Mouse (Mus musculus) adrenal gland, adult 8-10 months (tissue): ENCODE data around the gene Kyat1. TPM values are rescaled to one million over a fixed set of nuclear protein-coding genes. Genes with fewer than 3 reads are reported as not detected.
A peak's percentile ranks its signal among the peaks of the same experiment; 100 is the strongest.
"Not testable (repeated sequence)": the region's sequence is repeated elsewhere in the genome, so short reads cannot be mapped to it uniquely, and the experiment has no call there.

Source experiments
- DNase-seq: peaks from one replicate; pipeline ENCODE4 v3.0.0; 2022
- total RNA-seq, 4 experiments: library from RNA; stranded (reverse); gene quantifications; 2 replicates each; pipeline ENCODE4 v1.2.4; 2022

Gene Kyat1
- total RNA-seq, 4 experiments from 2014 or later: 21.3 to 27.4 (median 22.8) TPM

- DNase-seq: no peak
Measured at GRCm38 (mm10) chr2:30214745-30215144, 9.1 kb upstream of the Kyat1 start.

DNA sequence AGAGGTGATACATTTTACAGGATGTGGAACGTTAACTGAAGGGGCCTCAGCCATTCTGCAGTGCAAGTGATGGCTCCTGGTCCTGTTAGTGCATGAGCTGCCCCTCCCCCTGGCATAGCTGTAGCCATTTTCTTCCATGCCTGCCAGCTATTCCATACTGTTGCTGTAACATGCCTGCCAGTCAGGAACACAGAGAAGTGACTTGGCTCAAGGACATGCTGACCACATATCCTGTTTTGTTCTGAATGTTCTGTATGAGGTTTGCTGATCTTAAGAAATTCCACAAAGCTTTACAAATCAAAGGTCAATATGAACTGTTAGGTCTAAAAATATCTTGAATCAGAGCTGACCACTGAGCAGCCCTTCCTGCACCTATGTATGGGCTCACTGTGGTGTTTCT is 7.3 kb upstream of the Kyat1 start:
- DNase-seq: no peak

GRCm38 (mm10) chr2:30212169-30212545 is 6.5 kb upstream of the Kyat1 start:
- DNase-seq: no peak

DNA sequence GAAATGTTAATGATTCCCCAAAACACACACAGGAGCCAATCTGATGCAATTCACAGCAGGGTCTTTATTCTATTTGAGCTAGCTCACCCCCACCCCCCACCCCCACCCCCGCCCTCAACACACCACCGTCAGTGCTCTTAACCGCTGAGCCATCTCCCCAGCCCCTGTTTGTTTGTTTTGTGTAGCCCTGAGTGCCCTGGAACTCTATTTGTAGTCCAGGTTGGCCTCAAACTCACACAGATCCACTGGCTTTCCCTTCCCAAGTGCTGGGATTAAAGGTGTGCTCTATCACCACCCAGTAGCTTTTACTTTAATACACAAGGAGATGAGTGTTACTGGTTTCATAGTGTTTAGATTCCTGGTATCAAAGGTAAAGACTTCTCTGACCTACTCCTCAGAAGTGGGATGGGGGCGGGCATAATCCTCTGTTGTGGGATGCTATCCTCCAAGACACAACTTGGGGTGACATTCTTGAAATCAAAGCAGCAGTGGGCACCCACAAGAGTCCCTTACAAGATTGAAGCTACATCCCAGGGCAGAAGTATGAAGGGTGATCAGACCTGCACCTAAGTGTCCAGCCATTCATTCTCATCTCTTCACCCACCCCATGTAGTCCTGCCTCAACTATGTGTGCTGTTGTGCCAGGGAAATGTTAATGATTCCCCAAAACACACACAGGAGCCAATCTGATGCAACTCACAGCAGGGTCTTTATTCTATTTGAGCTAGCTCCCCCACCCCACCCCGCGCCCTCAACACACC is 5.9 kb upstream of the Kyat1 start:
- no peak for DNase-seq

GRCm38 (mm10) chr2:30207886-30208285 is 2.2 kb upstream of the Kyat1 start:
- DNase-seq: no peak

- DNase-seq: no peak
Measured at GRCm38 (mm10) chr2:30207401-30207800, 1.8 kb upstream of the Kyat1 start.

DNA sequence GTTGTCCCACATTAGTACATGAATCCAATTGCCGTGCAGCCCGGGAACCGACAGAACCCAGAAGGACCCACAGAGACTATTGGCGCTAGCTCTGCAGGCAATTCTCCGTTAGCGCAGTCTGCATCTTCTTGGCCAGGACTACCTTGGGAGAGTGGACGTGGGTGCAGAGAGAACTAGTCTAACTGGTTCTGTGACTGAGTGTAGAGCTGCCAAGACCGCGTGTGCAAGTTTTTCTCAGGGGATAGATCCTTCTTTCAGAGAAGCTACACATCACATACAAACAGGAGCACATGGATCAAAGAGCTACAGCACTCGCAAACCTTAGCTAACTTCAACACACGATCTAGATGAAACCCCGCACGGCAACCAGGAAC is 405 bp downstream of the Kyat1 start:
- no peak for DNase-seq

DNA sequence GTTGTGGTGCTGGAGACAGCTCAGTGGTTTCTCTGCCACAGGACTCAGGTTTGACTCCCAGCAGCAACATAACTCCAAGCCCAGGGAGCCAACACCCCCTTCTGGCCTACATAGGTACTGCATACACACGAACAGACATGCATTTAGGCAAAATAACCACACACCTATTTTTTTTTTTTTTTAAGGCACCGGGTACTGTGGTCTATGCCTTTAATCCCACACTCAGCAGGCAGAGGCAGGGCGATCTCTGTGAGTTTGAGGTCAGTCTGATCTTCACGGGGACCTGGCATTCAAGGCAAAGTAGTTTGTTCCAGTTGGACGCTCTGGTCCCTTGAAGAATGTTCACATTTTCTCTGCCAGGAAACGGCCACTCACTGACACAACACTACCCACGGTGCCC is 2.2 kb downstream of the Kyat1 start:
- no peak for DNase-seq

DNA sequence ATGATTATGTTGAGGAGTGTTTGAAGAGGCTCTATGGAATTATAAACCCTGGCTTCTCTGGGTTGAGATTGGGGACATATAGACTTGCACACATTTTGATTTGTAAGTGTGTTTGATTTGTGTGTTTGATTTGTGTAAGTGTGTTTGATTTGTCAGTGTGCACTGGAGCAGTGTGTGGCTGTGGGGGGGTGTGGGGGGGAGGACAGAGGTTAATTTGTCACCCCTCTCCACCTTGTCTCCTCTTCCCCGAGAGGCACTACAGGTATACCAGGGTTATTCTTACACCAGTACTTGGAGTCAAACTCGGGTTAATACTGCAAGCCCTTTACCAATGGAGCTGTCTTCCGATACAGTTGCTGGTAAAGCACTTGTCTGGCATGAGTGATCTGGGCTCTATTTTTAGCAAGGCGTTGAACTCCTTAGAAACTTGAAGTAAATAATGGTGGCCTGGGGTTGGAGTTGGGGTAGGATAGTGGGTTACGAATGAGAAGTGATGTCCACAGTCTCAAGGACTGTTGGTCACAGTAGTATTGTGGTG is 5.2 kb downstream of the Kyat1 start:
- DNase-seq: no peak

DNA sequence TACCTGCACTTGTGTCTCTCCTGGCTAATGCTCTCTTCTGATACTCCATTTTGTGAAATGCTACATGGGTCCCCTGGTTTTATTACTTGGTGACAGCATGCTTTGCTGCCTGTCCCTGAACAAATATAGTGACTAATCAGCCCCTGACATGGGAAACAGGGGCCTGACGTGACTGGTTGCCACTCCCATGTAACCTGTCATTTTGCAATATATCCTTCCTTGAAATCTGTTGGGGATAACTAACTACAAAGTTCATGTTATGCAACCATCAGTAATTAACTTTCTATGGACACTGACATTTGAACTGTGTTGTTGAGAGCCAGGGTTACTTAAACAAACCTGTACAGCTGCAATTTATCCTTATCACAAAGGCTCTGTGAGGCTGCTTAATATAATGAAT is 5.7 kb downstream of the Kyat1 start:
- peak; percentile 62 for DNase-seq

DNA sequence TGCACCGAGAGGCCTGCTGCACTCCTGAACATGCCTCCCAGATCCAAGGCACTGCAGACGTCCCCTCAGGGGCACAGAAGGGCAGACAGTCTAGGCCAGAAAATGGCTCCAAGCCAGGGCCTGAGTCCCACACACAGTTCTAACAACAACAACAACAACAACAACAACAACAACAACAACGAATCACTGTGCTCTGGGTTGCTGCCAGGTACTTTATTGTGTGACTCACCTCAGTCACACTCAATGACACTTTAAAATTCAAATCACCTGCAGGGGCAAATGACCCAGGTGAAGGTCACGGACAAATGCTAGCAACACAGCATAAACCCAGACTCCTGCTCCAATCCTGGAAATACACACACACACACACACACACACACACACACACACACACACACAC is 7.6 kb downstream of the Kyat1 start:
- no peak for DNase-seq

DNA sequence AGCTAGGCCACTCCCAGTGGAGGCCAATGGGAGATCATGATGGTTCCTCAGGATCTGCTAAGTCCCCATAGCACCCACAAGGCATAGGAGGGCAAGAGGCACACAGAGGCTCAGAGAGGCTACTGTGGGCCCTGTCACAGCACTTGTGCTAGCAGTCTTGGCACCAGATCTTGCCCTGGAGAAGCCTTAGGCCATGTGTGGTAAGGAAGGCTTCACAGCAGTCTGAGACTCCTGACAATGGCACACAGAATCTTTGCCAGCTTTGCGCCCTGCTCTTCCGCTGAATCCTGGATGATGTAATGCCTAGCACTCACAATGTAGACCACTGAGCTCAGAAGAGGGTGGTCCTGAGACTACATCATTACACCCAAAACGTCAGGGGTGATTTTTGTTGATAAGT is 11.0 kb downstream of the Kyat1 start:
- DNase-seq: no peak

- DNase-seq: no peak
Measured at GRCm38 (mm10) chr2:30191790-30192580, 13.7 kb downstream of the Kyat1 start.

DNA sequence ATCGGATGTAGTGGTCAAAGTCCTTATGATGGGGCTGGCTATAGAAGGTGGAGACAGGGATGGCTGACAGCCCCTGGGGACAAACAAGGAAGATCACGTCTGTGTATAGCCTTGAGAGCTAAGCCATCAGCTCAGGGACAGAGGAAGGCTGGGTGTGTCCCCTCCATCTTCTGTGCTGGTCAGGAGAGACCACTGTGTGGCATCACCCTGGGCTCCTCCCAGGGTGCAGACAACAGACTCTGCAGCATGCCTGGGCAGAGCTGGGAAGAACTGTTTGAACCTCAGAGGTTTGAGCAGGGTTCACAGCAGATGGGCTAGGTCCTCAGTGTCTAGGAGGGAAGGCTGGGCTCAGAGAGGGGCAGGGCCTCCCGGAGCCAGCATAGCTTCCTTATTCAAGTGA is 20.0 kb downstream of the Kyat1 start:
- no peak for DNase-seq

DNA sequence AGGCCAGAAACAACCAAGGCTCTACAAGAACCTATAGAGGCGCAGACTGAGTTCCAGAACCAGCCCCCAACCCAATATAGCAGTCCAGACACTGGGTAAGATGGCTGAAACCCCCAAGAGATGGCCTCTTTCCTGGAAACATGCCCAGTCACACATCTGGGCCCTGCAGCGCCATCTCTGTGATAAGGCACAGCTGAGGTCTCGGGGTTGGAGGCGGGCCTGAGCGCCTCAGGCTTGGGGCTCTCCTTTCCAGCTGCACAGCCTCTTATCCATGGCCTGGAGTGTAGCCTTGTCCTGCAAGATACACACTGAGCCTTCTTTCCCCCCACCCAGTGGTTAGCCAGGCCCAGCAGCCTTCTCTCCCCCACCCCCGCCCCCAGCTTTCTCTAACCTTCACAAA is 20.4 kb downstream of the Kyat1 start:
- no peak for DNase-seq

- no peak for DNase-seq
Measured at GRCm38 (mm10) chr2:30183721-30184120, 21.9 kb downstream of the Kyat1 start.

DNA sequence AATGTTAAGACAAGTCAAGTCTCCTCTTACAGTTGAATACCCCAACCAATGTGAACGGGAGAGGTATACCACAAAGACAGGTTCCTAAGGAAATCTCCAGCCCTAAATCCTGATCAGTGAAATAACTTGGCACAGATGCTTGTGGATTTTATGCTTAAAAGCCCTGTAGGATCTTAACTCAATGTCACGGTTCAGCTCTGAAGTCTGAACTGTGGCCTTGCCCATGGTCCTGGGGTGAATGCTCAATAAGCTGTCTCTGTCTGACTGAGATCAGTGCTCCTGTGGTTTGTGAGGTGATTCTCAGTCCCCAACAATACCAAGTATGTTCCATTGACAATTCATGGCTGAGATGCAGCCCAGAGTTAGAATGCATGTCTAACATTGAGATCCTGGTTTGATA is 23.2 kb downstream of the Kyat1 start:
- DNase-seq: no peak

DNA sequence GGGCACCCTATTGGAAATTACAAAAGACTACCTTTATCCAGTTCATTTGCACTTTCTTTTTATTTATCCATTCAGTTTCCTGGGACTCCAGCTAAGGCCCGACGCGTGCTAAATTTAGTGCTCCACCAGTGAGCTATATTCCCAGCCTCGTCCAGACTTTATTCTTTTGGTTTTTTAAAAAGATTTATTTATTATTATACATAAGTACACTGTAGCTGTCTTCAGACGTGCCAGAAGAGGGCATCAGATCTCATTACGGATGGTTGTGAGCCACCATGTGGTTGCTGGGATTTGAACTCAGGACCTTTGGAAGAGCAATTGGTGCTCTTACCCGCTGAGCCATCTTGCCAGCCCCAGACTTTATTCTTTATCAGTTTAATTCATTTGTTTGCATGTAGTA is 26.9 kb downstream of the Kyat1 start:
- not testable (repeated sequence) for DNase-seq

DNA sequence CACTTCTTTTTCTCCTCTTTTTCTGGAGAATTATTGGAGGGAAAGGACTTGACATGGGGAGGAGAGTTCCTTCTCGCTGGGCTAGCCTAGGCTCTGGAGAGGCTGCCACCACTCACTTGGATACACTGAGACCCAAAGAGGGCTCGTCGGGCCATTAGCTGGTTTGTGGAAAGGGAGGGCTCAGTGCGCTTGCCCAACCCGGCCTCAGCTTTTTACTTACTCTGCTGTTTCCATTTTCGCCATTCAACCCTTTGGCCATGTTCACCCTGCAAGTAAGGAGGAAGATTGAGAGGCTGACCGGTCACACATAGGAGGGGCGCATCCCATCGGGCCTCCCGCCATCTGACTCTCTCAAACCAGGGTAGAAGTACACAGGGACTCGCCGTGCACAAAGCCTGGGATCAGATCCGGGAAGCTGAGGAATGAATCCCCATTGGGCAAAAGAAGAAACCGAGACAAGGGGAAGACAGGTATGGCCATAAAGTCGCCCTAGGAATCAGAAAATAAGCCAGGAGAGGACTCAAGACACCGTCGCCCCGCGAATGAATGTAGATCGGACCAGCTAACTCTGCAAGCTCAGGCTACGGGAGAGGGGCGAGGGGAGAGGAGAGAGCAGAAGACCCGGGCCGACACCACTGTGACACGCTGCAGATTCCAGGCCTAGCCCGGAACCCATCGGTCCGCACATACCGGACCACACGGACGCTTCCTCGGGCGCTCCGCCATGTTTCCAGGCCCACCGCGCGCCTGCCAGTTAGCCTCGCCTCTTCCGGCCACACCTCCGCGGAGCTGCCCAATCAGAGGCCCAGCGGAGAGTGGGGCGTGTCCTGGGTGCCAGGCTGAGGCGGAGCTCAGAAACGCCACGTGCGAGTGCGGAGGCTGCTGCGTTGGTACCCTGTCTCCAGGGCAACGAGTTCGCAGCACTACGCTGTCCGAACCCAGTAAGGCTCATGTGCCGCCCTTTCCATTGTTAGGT is 27.7 kb downstream of the Kyat1 start, which contains the start of gene Spout1:
Gene Spout1 (minus strand): TSS at position 760 of the 976 bp plus-strand sequence.
- DNase-seq: peak; percentile 94

DNA sequence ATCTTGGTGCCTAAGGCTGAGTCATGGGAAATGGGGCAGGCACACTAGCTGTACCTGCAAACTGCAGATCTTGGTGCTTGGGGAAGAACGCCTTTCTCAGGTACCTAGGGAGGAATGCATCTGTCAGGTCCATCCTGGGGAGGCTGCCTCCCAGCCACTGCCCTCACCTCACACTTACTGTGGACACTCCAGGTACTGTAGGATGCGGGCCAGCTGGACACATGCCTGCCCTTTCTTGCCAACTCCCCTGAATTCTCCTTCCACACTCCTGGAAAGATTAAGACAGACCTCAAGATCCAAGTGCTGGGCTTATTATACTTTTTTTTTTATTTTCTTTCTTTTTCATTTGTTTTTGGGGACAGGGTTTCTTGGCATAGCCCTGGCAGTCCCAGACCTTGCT is 29.1 kb downstream of the Kyat1 start:
- DNase-seq: no peak

GRCm38 (mm10) chr2:30175897-30176296 is 29.8 kb downstream of the Kyat1 start:
- DNase-seq: no peak

DNA sequence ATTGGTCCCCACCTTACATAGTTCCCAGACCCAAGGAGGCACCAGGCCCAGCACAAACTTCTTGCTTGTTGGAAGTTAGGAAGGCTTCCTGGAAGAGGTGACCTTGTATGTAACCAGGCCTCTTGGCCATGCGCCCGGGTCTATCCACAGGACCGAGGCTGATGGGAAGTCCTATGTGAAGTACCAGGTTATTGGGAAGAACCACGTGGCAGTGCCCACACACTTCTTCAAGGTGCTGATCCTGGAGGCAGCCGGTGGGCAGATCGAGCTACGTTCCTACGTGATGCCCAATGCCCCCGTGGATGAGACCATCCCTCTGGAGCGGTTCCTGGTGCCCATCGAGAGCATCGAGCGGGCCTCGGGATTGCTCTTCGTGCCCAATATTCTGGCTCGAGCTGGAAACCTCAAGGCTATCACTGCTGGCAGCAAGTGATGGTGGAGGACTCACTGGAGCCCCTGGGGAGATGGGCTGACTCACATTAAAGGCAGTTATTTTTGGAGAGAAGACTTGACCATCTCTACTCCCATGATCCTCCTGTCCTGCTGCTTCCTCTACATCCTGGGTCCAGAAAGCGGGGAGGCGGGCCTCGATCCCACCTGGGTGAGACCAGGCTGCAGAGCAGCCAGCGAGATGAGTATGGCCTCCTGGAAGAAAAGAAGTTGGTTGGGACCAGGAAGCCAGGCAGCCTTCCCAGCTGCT is 32.0 kb downstream of the Kyat1 start:
- no peak for DNase-seq
